Mouse (Mus musculus) brain, embryonic 18.5 days (tissue): ENCODE data around the gene Gm2897.
"Not testable (repeated sequence)": the region's sequence is repeated elsewhere in the genome, so short reads cannot be mapped to it uniquely, and the experiment has no call there.

Experiments used
- DNase-seq: peaks from one replicate; pipeline ENCODE4 v3.0.0-alpha.2; 2012; ENCODE audit warnings: low read depth, low spot score

Gm2897 gene

DNA sequence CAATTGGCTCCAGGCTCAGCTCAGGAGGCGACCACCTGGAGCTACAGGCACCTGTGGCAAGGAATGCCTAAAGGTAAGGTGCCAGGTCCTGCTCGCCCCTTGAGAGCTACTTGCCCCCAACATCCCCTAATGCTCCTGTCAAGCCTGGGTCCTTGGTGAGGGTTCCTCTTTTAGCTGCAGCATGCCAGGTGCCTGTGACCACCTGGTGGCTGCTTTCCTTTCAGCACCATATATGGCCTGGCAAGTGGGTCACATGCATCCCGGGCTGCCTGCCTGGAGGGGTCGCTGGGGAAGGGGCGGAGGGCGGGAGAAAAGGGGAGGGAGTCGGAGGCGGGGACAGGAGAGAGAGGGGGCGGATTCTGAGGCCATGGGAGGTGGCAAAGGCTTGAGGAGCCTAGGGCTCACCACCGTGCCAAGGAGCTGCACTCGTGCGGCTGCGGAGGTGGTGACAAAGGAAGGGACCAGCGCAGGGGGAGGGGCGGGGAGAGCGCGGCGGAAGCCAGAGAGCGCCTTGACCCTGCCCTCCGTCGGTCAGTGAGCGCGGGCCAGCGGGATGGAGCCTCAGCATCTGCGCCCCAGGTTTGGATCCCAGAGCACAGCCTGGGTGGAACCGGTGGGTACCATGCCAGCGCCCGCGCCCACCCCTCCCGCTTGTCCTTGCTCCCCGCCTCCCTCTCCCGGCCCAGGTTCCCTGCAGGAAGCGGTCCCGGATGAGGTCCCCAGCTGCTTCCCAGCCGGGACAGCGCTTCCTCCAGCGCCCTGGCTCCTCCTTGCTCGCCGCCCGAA is at the start of gene Gm2897:
Gene Gm2897, plus strand, starts transcription at position 559 of the 786 bp plus-strand sequence.
- DNase-seq: not testable (repeated sequence)

DNA sequence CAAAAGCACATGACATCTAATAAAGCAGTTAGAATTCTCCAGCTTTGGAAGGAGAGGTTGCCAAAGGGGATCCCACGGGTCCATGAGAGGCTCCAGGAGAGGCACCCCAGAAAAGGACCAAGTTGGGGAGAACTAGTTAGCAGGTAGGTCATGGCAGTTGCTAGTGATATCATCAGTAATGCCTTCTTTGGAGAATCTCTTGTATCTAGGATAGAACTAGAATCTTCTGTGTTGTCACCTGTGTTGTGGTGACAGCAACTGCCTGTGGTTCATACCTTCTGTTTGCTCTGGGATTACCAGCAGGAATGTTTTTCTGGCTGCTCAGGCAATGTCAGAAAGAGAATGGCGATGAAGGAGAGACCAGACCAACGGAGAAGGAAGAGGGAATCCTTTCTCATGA is 19.4 kb upstream of the Gm2897 start, which contains the start of gene Gm2888:
Gene Gm2888, plus strand, starts transcription at position 301 of the 400 bp plus-strand sequence.
- DNase-seq: not testable (repeated sequence)

DNA sequence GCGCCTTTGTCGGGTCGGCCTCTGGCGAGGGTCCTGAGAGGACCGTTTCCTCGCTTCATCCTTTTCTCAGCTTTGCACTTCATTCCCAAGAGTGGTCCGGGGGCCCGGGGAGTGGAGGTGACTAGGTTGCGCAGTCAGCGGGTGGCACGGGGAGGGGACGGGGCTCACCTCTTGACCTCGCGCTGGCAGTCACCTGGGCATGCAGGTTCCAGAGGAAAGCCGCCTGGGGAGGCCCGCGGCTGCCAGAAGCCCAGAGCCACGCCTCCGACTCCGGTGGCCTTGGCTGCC is 372 bp downstream of the Gm2897 start:
- DNase-seq: not testable (repeated sequence)

DNA sequence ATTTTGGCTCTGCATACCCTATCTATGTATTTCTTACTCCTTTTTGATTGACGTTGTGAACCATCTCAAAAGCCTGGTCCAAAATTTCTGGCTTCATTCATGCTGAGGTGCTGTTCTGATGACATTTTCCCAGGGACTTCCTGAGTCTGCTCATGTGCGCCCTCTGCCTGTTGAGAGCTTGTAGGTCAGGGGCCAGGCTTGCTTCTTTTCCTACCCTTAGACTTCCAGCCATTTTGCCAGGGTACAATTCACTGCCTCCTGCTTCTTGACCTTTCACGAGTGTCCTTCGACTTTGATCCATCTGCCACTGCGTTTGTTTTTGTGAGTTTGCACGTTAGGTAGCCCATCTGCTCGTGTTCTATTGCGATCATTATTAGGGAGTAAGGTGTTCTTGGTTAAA is 1.0 kb downstream of the Gm2897 start:
- not testable (repeated sequence) for DNase-seq

DNA sequence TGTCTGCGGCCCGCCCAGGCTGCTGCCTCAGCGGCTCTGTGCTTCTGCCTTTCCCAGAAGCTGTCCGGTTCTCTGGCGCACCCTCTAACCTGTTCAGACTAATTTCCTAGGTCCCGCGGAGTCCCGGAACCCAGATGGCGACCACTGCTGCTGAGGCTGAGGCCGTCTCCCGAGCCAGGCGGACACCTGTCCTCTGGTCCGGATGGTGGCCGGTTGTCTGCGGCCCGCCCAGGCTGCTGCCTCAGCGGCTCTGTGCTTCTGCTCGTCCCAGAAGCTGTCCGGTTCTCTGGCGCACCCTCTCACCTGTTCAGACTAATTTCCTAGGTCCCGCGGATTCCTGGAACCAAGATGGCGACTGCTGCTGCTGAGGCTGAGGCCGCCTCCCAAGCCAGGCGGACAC is 67.0 kb downstream of the Gm2897 start:
- DNase-seq: not testable (repeated sequence)
